Mouse (Mus musculus): ENCODE measurements around the gene Arhgef25. TPM values are rescaled to one million over a fixed set of nuclear protein-coding genes. Genes with fewer than 3 reads are reported as not detected.
A peak's percentile ranks its signal among the peaks of the same experiment; 100 is the strongest.
"Not testable (repeated sequence)": the region's sequence is repeated elsewhere in the genome, so short reads cannot be mapped to it uniquely, and the experiment has no call there.

Arhgef25 gene
- polyA plus RNA-seq, 1 experiment from 2014 or later = 52.2 TPM

- Histone ChIP-seq H3K9me3 (replicated peaks) (no peaks in the 10 kb centered on the region), H3K4me2 (replicated peaks) (no peak overlapping the region), H3K27ac (no peak overlapping the region), H3K4me1 (peaks cover 8% of the 10 kb centered on the region), H3K4me3 (no peak overlapping the region), H3K36me3 (peaks cover 61% of the 10 kb centered on the region), H3K9ac (no peak overlapping the region), H3K27me3 (no peaks in the 10 kb centered on the region)
- 86% methylated on average over 8 of the region's 8 CpGs for WGBS
- no peak for ATAC-seq (ENCODE audit: low FRiP score)
These were observed 10.4 kb upstream of the Arhgef25 start for GRCm38 (mm10) chr10:127200279-127200678.

- no peak overlapping the region for H3K9ac ChIP-seq
- no peak overlapping the region for H3K4me2 ChIP-seq (replicated peaks)
- H3K27ac ChIP-seq = no peak overlapping the region
- peaks cover 53% of the 10 kb centered on the region for H3K36me3 ChIP-seq
- H3K27me3 ChIP-seq = no peaks in the 10 kb centered on the region
- WGBS = 89% methylated on average over 11 of the region's 11 CpGs
- no peak for ATAC-seq (ENCODE audit: low FRiP score)
- no peak overlapping the region for H3K4me3 ChIP-seq
- H3K4me1 ChIP-seq = peaks cover 14% of the 10 kb centered on the region
- no peaks in the 10 kb centered on the region for H3K9me3 ChIP-seq (replicated peaks)
These were observed 9.6 kb upstream of the Arhgef25 start for GRCm38 (mm10) chr10:127199474-127199873.

- Histone ChIP-seq H3K9ac (no peak overlapping the region; the same call in 1 of the 2 replicates), H3K9me3 (replicated peaks) (no peaks in the 10 kb centered on the region), H3K27me3 (no peaks in the 10 kb centered on the region), H3K36me3 (peaks cover 53% of the 10 kb centered on the region), H3K4me1 (peaks cover 18% of the 10 kb centered on the region), H3K4me2 (replicated peaks) (no peak overlapping the region), H3K27ac (no peak overlapping the region), H3K4me3 (no peak overlapping the region)
- WGBS = 71% methylated on average over 5 of the region's 5 CpGs
- no peak for ATAC-seq (ENCODE audit: low FRiP score)
These were observed 9.2 kb upstream of the Arhgef25 start for GRCm38 (mm10) chr10:127199068-127199467.

GRCm38 (mm10) chr10:127198492-127198891 is 8.6 kb upstream of the Arhgef25 start:
- Histone ChIP-seq H3K9me3 (replicated peaks) (no peaks in the 10 kb centered on the region), H3K9ac (no peak overlapping the region; the same call in 1 of the 2 replicates), H3K27me3 (no peaks in the 10 kb centered on the region), H3K36me3 (peaks cover 50% of the 10 kb centered on the region), H3K27ac (no peak overlapping the region), H3K4me3 (no peak overlapping the region), H3K4me1 (peaks cover 19% of the 10 kb centered on the region), H3K4me2 (replicated peaks) (no peak overlapping the region)
- ATAC-seq (ENCODE audit: low FRiP score) = no peak
- 73% methylated on average over 2 of the region's 2 CpGs for WGBS

GRCm38 (mm10) chr10:127197505-127198110 is 7.7 kb upstream of the Arhgef25 start:
- Histone ChIP-seq H3K9ac (no peak overlapping the region), H3K36me3 (peaks cover 46% of the 10 kb centered on the region), H3K4me3 (no peak overlapping the region), H3K4me2 (replicated peaks) (no peak overlapping the region), H3K9me3 (replicated peaks) (no peaks in the 10 kb centered on the region), H3K4me1 (peaks cover 19% of the 10 kb centered on the region), H3K27me3 (no peaks in the 10 kb centered on the region), H3K27ac (no peak overlapping the region)
- ATAC-seq (ENCODE audit: low FRiP score) = no peak
- WGBS = 82% methylated on average over 11 of the region's 11 CpGs

- Histone ChIP-seq H3K27me3 (no peaks in the 10 kb centered on the region), H3K9me3 (replicated peaks) (no peaks in the 10 kb centered on the region), H3K9ac (no peak overlapping the region), H3K4me1 (peaks cover 19% of the 10 kb centered on the region), H3K36me3 (peaks cover 45% of the 10 kb centered on the region), H3K4me2 (replicated peaks) (no peak overlapping the region), H3K4me3 (no peak overlapping the region), H3K27ac (no peak overlapping the region)
- 87% methylated on average over 8 of the region's 8 CpGs for WGBS
- no peak for ATAC-seq (ENCODE audit: low FRiP score)
These were observed 7.2 kb upstream of the Arhgef25 start for GRCm38 (mm10) chr10:127197104-127197503.

- H3K4me2 ChIP-seq (replicated peaks) = peak overlapping the region; percentile 88
- H3K27me3 ChIP-seq = no peaks in the 10 kb centered on the region
- H3K4me1 ChIP-seq = peaks cover 19% of the 10 kb centered on the region
- H3K9me3 ChIP-seq (replicated peaks) = no peaks in the 10 kb centered on the region
- WGBS = 6% methylated on average over 5 of the region's 5 CpGs
- peak; percentile 30 for ATAC-seq (ENCODE audit: low FRiP score)
- H3K27ac ChIP-seq = peak overlapping the region; percentile 93
- peak overlapping the region; percentile 99 for H3K9ac ChIP-seq
- peak overlapping the region; percentile 92 for H3K4me3 ChIP-seq
- H3K36me3 ChIP-seq = peaks cover 47% of the 10 kb centered on the region
These were observed 6.5 kb upstream of the Arhgef25 start for GRCm38 (mm10) chr10:127196392-127196791.

GRCm38 (mm10) chr10:127195328-127196129 is 5.6 kb upstream of the Arhgef25 start, which contains the start of gene Dtx3:
TSS of gene Dtx3 (minus strand) at chr10:127195728.
- peaks cover 43% of the 10 kb centered on the region for H3K36me3 ChIP-seq
- H3K4me1 ChIP-seq = peaks cover 22% of the 10 kb centered on the region
- no peaks in the 10 kb centered on the region for H3K27me3 ChIP-seq
- no peaks in the 10 kb centered on the region for H3K9me3 ChIP-seq (replicated peaks)
- H3K27ac ChIP-seq = peak within 1 kb of the TSS; percentile 93
- H3K4me3 ChIP-seq = peak within 1 kb of the TSS; percentile 92
- ATAC-seq (ENCODE audit: low FRiP score) = peak; percentile 72
- peak within 1 kb of the TSS; percentile 88 for H3K4me2 ChIP-seq (replicated peaks)
- under 1% methylated on average over 38 of the region's 47 CpGs for WGBS
- H3K9ac ChIP-seq = peak within 1 kb of the TSS; percentile 99

- no peaks in the 10 kb centered on the region for H3K27me3 ChIP-seq
- H3K27ac ChIP-seq = peak overlapping the region; percentile 93
- peak overlapping the region; percentile 88 for H3K4me2 ChIP-seq (replicated peaks)
- peak overlapping the region; percentile 99 for H3K9ac ChIP-seq
- peak; percentile 39; the same call in 1 of the 2 replicates for ATAC-seq (ENCODE audit: low FRiP score)
- peak overlapping the region; percentile 92 for H3K4me3 ChIP-seq
- H3K36me3 ChIP-seq = peaks cover 36% of the 10 kb centered on the region
- WGBS = 23% methylated on average over 22 of the region's 22 CpGs
- H3K4me1 ChIP-seq = peaks cover 30% of the 10 kb centered on the region
- no peaks in the 10 kb centered on the region for H3K9me3 ChIP-seq (replicated peaks)
These were observed 4.8 kb upstream of the Arhgef25 start for GRCm38 (mm10) chr10:127194428-127195327.

GRCm38 (mm10) chr10:127193011-127193410 is 3.1 kb upstream of the Arhgef25 start:
- Histone ChIP-seq H3K27me3 (no peaks in the 10 kb centered on the region), H3K4me3 (no peak overlapping the region), H3K4me1 (peaks cover 43% of the 10 kb centered on the region), H3K9ac (no peak overlapping the region), H3K9me3 (replicated peaks) (no peaks in the 10 kb centered on the region), H3K36me3 (peaks cover 19% of the 10 kb centered on the region), H3K4me2 (replicated peaks) (no peak overlapping the region), H3K27ac (no peak overlapping the region)
- no peak for ATAC-seq (ENCODE audit: low FRiP score)
- 84% methylated on average over 9 of the region's 9 CpGs for whole genome bisulfite sequencing

GRCm38 (mm10) chr10:127192057-127192328 is 2.1 kb upstream of the Arhgef25 start:
- ATAC-seq (ENCODE audit: low FRiP score) = not testable (repeated sequence)

More at GRCm38 (mm10) chr10:127192057-127192328, 2.1 kb upstream of the Arhgef25 start:
- not testable (repeated sequence) for H3K4me2 ChIP-seq (replicated peaks); H3K27ac ChIP-seq; H3K9ac ChIP-seq; H3K9me3 ChIP-seq (replicated peaks); H3K27me3 ChIP-seq; H3K4me3 ChIP-seq
- peaks cover 17% of the 10 kb centered on the region; the same call in 1 of the 2 replicates for H3K36me3 ChIP-seq
- H3K4me1 ChIP-seq = peaks cover 53% of the 10 kb centered on the region
- WGBS = 87% methylated on average over 1 of the region's 1 CpGs

All from hindbrain, embryonic 12.5 days (tissue).